Mouse (Mus musculus) spleen, adult 12 weeks (tissue): ENCODE measurements around the gene Ly6g5b.

Experiments
- DNase-seq: peaks from one replicate; pipeline ENCODE4 v3.0.0; 2022; ENCODE audit warnings: low spot score

Ly6g5b gene

GRCm38 (mm10) chr17:35115046-35116019 lies at the start of gene Ly6g5b:
Gene Ly6g5b (minus strand): TSS chr17:35115428.
- no peak for DNase-seq

DNA sequence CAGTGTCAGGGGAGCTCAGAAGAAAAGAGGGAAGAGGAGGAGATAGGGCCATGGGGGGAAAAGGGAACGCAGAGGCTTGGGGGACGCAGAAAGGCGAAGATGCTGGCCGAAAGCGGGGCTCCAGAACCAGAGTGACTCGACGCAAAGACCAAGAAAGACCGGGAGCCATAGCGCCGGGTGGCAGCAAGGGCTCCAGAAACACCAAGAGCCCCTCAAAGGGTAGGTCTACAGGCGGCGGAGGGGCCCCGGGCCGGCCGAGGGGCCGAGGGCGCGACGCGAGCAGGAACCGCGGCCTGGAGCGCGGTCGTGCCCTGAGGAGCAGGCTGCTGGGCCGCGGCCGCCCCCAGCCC lies 49.0 kb upstream of the Ly6g5b start:
- DNase-seq: no peak

DNA sequence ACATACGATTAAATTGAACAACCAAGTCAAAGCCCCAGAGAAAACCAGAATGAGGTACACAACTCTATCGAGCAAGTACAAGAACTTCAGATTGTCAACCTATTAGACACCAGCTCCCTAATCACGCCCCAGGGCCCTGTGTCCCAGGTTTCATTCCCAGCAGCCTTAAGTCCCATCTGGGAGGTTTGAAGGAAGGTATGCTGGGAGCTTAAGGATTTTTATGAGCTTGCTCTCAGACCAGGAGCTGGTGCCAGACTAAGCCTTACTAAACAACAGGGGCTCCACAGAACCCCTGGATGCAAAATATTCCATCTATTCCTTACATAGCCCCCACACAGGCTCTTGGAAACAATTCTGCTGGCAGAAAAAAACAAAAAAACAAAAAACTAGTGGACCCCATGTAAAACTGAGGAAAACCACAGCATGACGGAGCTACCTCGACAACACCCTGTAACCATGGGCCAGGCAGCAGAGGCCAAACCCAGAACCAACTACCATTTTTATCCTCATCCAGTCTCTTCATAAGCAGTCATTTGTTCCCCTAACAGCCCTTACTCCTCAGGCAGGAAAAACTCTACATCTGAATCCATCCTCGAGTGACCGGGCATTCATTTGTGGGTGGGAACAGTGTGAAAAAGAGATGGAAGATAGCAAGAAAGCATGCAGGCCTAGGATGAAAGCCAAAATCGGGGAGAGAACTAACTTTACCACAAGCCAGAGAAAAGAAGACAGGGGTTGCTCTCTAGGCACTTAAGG lies 48.3 kb upstream of the Ly6g5b start:
- DNase-seq: no peak

- DNase-seq: no peak
These were observed 47.5 kb upstream of the Ly6g5b start for GRCm38 (mm10) chr17:35162730-35163129.

- DNase-seq: no peak
These were observed 46.9 kb upstream of the Ly6g5b start for GRCm38 (mm10) chr17:35162121-35162520.

GRCm38 (mm10) chr17:35161421-35161820 lies 46.2 kb upstream of the Ly6g5b start:
- no peak for DNase-seq

DNA sequence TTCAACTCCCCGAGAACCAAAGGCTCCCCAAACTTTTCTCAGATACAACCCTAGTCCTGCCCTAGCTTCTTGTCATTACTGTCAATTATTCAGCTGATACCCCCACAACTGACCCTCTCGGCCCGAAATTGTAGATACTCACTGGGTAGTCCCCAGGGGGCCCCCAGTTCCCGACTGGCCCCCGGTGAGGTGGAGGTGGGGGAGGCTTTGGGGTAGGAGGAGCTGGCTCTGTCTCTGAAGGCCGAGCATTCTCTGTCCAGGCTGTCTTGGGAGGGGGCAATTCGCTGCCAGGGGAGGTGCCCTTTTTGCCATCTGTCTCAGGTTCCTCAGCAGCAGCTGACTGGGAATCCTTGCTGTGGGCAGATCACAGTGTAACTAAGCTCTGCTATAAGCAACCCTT lies 44.4 kb upstream of the Ly6g5b start:
- no peak for DNase-seq

GRCm38 (mm10) chr17:35158850-35159593 lies 43.8 kb upstream of the Ly6g5b start:
- DNase-seq: no peak

- no peak for DNase-seq
These were observed 42.5 kb upstream of the Ly6g5b start for GRCm38 (mm10) chr17:35157661-35158175.

GRCm38 (mm10) chr17:35157254-35157653 lies 42.0 kb upstream of the Ly6g5b start:
- no peak for DNase-seq

DNA sequence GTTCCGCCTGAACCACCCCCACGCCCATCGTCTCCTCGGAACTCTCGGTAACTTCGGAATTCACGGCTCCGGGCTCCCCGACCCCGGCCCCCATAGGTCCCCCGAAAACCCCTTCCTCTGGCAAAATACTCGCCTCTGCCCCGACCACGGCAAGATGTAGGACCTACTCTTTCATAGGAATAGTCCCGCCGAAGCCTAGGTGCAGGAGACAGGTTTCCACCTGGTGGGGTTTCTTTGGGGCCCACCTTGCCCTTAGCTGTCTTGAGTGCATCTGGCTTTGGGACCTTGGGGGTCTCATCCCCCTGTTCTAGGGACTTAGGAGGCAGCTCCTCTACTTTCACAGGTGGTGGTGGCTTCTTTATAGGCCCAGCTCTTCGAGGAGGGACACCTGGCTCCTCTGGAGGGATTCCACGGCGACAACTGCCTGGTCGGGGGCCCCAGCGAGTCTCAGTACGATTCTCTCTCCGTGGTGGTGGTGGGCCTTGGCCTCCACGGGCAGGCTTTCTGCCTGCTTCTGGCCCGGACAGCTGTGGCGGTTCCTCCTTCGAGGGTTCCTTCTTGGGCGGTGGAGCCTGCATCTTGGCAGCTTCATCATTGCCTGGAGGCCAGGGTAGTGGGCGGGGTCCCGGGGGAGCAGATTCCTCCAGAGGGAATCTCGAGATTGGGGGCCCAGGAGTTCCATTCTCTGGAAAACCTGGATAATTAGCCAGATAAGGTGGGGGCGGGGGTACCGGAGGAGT lies 41.4 kb upstream of the Ly6g5b start:
- no peak for DNase-seq

DNA sequence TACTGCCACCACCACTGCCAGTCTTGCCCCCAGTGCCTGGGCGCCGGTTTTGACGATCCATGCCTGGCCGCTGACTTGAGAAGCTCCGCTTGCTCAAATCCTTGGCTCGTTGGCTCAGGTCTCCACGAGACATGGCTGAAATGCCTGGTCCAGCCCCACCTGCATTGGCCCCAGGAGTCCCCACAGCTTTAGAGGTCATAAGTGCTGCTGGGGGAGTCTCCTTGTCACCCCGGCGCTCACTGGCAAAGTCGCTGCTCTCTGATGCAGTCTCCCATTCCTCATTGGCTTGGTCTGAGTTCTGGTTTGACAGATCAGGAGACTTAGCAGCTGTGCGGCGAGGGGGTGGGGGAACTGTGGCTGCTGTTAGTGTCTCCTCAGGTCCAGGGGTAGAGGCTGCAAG lies 40.2 kb upstream of the Ly6g5b start:
- no peak for DNase-seq

DNA sequence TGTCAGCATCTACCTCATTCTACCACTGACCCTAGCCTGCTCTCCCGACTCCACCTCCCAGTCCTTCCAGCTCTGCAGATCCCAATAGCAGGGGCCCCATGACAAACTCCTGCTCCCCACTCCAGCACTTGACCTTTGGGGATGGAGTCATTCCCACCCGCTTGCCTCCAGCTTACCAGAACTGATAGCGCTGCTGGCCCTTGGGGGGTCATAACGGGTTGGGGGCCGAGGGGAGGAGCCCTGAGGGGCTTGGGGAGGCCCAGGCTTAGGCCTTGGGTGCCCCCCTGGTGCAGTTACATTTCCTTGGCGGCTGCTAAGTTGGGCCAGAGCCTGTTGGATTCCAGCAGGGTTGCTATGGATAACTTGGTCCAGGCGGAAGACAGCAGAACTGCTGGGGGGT lies 39.4 kb upstream of the Ly6g5b start:
- DNase-seq: no peak

GRCm38 (mm10) chr17:35153931-35154330 lies 38.7 kb upstream of the Ly6g5b start:
- no peak for DNase-seq

DNA sequence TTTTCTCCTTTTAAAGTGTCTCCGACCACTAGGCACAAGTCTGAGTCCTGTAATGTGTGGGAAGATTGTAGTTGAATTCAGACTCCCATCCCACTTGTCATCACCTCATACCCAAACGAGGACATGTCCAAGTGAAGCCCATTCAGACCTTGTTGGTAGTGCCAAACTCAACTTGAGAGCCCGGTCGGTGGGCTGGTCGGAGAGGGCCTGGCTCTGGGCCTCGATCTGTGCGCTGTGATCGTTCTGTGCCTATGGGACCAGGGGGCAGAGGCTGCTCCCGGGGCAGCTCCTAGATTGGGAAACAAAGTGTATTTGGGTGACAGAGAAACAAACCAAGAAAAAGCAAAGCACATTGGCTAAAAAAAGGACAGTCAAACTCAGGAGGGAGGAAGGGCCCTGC lies 37.8 kb upstream of the Ly6g5b start:
- no peak for DNase-seq

DNA sequence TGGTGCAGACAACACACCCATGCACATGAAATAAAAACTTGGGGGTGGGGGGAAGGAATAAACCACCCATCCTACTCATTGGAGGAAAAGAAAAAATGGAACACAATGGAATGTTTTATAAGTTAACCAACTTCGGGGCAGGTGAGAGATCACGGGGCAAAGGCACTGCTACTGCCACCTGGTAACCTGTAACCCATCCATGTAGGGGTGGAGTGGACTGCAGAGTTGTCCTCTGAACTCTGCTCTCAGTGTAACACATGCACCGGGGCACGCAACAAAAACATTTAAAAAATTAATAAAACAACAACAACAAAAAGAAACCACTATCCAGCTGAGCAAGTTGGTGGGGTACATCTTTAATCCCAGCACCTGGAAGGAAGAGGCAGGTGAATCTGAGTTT lies 36.9 kb upstream of the Ly6g5b start:
- DNase-seq: no peak

GRCm38 (mm10) chr17:35147922-35148639 lies 32.9 kb upstream of the Ly6g5b start:
- no peak for DNase-seq

DNA sequence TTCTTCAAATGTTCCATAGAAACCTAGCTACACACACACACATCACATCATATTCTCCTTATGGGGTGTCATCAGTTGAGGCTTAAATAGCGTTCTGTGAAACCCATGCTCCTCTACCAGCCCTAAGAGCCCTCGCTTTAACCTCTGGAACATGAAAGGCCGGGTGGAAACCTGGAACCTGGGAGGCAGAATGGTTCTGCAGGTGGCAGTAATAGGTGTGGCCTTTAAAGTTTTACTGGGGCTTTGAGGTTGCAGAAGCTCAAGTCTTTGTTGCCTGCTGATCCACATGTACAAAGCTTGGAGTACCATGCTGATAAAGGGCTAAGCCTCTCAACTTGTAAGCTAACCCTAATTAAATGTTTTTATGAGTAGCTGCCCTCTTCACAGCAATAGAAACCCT lies 32.1 kb upstream of the Ly6g5b start:
- no peak for DNase-seq

DNA sequence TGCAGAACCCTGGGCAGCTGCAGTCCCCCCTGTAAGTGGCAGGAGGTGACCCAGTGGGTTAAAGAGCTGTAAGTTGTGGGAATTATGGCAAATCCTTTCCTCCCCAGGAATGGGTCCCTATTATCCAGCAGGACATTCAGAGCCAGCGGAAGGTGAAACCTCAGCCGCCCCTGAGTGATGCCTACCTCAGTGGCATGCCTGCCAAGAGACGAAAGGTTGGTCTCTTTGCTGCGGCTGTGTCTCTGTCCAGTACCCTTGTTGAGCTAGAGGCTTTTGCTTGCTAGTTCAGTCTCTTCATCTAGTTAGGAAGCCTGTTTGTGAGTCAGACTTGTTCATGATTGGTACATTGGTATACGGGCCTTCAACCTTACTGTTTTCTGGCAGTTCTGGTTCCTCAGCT lies 30.9 kb upstream of the Ly6g5b start:
- DNase-seq: no peak

GRCm38 (mm10) chr17:35141971-35142370 lies 26.7 kb upstream of the Ly6g5b start:
- DNase-seq: no peak

- DNase-seq: no peak
These were observed 25.3 kb upstream of the Ly6g5b start for GRCm38 (mm10) chr17:35140490-35140996.
